Mouse (Mus musculus): Measurements from ENCODE around the gene Csrnp3. TPM values are rescaled to one million over a fixed set of nuclear protein-coding genes. Genes with fewer than 3 reads are reported as not detected.
"Not testable (repeated sequence)": the region's sequence is repeated elsewhere in the genome, so short reads cannot be mapped to it uniquely, and the experiment has no call there.

Csrnp3 gene
- total and polyA plus RNA-seq, 3 experiments: 2.2 to 2.5 (median 2.3) TPM

DNA sequence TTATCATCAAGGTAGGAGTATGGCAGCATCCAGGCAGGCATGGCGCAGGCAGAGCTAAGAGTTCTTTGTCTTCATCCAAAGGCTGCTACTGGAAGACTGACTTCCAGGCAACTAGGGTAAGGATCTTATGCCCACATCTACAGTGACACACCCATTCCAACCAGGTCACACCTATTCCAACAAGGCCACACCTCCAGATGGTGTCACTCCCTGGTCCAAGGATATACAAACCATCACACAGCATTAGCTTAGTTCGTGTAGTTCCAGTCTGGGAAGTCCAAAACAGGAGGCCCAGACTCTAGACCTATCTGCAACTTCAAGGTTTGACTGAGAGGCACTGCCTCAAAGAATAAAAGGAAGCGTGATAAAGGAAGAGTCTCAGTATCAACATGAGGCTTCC, 4.7 kb downstream of the Csrnp3 start:
- dilution Hi-C loops (cut with MboI; ENCODE audit: extremely low pct_ligation_motif_present, extremely low pct_unique_long_range_greater_than_20kb, low sequenced_read_pairs); H3K79me2 ChIP-seq (replicated peaks; ENCODE audit: control insufficient read depth, extremely low read depth, insufficient read depth, poor library complexity, severe bottlenecking); H3K4me3 ChIP-seq (replicated peaks in 1 of 3; ENCODE audit: low read depth in 2 of 3, low read length in 2 of 3, poor library complexity in 1 of 3); DNase-seq (ENCODE audit: extremely low read depth); H3K27me3 ChIP-seq (replicated peaks); H3K27ac ChIP-seq (ENCODE audit: insufficient read depth, low read depth); H3K9me3 ChIP-seq (replicated peaks; ENCODE audit: low read length); H3K4me1 ChIP-seq (ENCODE audit: control insufficient read depth in 1 of 2, insufficient read depth in 2 of 2); in situ Hi-C loops (cut with MboI; ENCODE audit: low pct_ligation_motif_present, low pct_unique_long_range_greater_than_20kb, low sequenced_read_pairs); H3K36me3 ChIP-seq (replicated peaks in 1 of 2; ENCODE audit: control insufficient read depth in 1 of 2, insufficient read depth in 1 of 2, low read length in 1 of 2); H3K9ac ChIP-seq (ENCODE audit: insufficient read depth, low read depth); H3K4me2 ChIP-seq (ENCODE audit: insufficient read depth, low read depth, poor library complexity, severe bottlenecking): not testable (repeated sequence)

DNA sequence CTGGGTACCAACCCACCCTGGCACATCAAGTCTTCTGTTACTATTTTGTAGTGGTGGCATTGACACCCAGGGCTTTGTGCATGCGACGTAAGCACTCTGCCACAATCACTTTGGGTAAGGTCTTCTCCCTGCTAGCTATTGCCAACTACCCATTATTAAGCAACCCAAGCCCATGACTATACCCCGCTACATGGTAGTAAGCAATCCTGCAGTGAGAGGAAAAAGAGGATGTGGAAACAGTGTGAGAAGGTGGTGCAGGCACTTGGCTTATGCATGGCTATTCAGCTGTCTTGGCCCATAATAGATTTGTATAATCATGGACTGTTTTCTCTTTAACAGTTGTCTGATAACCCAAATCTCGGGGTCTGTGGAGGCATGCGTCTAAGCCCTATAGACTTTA, 11.2 kb downstream of the Csrnp3 start:
- no peaks in the 10 kb centered on the region for H3K4me1 ChIP-seq (ENCODE audit: control insufficient read depth in 1 of 2, insufficient read depth in 2 of 2)
- no peaks in the 10 kb centered on the region for H3K27me3 ChIP-seq (replicated peaks)
- H3K36me3 ChIP-seq (replicated peaks in 1 of 2; ENCODE audit: control insufficient read depth in 1 of 2, insufficient read depth in 1 of 2, low read length in 1 of 2): no peaks in the 10 kb centered on the region
- H3K27ac ChIP-seq (ENCODE audit: insufficient read depth, low read depth): no peak overlapping the region
- no peak overlapping the region for H3K4me2 ChIP-seq (ENCODE audit: insufficient read depth, low read depth, poor library complexity, severe bottlenecking)
- H3K4me3 ChIP-seq (replicated peaks in 1 of 3; ENCODE audit: low read depth in 2 of 3, low read length in 2 of 3, poor library complexity in 1 of 3): no peak overlapping the region
- H3K9ac ChIP-seq (ENCODE audit: insufficient read depth, low read depth): no peak overlapping the region
- dilution Hi-C loops (cut with MboI; ENCODE audit: extremely low pct_ligation_motif_present, extremely low pct_unique_long_range_greater_than_20kb, low sequenced_read_pairs): no loop called here
- TF ChIP-seq NRF1 (IDR thresholded peaks at IDR 0.05; ENCODE audit: low read depth, low read length): no peak
- no peak for TF ChIP-seq IRF4 (IDR thresholded peaks at IDR 0.05; ENCODE audit: low read depth, low read length)
- no peak for TF ChIP-seq USF1 (IDR thresholded peaks at IDR 0.05; ENCODE audit: low read depth, low read length)
- no peak for TF ChIP-seq CTCF (conservative IDR thresholded peaks at IDR 0.05 in 1 of 2, IDR thresholded peaks at IDR 0.05 in 1 of 2; ENCODE audit: low read depth in 2 of 2, low read length in 2 of 2)
- no peak for TF ChIP-seq MYC (IDR thresholded peaks at IDR 0.05; ENCODE audit: low read depth, low read length)
- TF ChIP-seq POLR2AphosphoS2 (IDR thresholded peaks at IDR 0.05; ENCODE audit: low read depth, low read length): no peak
- TF ChIP-seq ELF1 (IDR thresholded peaks at IDR 0.05; ENCODE audit: low read depth, low read length): no peak
- no peak for TF ChIP-seq MEF2A (IDR thresholded peaks at IDR 0.05; ENCODE audit: borderline replicate concordance, low read depth, low read length)
- TF ChIP-seq EP300 (IDR thresholded peaks at IDR 0.05; ENCODE audit: low read length): no peak
- TF ChIP-seq MAFK (IDR thresholded peaks at IDR 0.05; ENCODE audit: insufficient replicate concordance, low read length): no peak
- no peak for TF ChIP-seq JUND (conservative IDR thresholded peaks at IDR 0.05; ENCODE audit: low read depth, low read length)
- H3K9me3 ChIP-seq (replicated peaks; ENCODE audit: low read length): peaks cover 10% of the 10 kb centered on the region
- no peak for DNase-seq (ENCODE audit: extremely low read depth)
- in situ Hi-C loops (cut with MboI; ENCODE audit: low pct_ligation_motif_present, low pct_unique_long_range_greater_than_20kb, low sequenced_read_pairs): no loop called here
- no peaks in the 10 kb centered on the region for H3K79me2 ChIP-seq (replicated peaks; ENCODE audit: control insufficient read depth, extremely low read depth, insufficient read depth, poor library complexity, severe bottlenecking)

DNA sequence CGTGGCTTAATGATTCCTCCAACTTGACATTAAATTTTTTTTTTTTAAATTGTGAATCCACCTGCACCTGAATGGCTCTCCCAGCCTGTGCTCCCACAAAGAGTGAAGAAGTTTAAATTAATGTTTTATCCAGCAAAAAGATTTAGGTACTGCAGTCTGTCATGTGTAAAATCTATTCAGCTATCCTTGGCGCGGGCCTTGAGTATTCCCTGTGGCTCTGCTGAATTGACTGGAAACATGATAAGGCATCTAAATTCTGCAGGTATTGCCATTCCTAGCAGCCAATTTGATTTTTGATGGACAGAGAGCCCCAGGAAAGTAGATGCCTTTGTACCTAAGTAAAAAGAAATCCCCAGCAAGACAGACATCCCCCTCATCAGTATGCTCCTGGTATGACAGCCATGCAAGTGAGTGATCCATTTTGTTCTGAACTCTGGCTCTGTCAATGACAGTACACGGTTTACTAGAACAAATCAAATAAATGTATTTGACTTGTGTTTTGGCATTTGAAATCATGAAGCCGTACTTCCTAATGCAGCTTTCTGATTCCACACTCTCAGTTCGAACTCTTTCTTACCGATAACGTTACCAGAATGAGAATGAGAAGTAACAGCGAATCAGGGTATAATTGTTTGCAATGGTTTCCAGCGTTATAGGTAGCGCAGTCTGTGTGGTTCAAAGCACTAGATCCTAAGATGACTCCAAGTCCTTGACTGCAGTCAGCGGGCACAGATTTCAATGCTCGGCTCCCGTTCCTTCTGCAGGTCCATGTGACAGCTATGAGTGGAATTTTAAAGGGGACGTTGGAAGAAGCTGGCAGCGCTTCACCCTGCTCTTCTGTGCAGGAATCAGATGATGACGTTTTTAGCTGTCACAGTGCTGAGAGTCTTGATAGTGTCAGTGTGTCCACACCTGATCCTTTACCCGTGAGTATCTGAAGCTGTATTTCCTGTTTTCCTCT, 14.5 kb downstream of the Csrnp3 start:
- no peak overlapping the region for H3K4me2 ChIP-seq (ENCODE audit: insufficient read depth, low read depth, poor library complexity, severe bottlenecking)
- H3K36me3 ChIP-seq (replicated peaks in 1 of 2; ENCODE audit: control insufficient read depth in 1 of 2, insufficient read depth in 1 of 2, low read length in 1 of 2): no peaks in the 10 kb centered on the region
- no peak overlapping the region for H3K4me3 ChIP-seq (replicated peaks in 1 of 3; ENCODE audit: low read depth in 2 of 3, low read length in 2 of 3, poor library complexity in 1 of 3)
- in situ Hi-C loops (cut with MboI; ENCODE audit: low pct_ligation_motif_present, low pct_unique_long_range_greater_than_20kb, low sequenced_read_pairs): no loop called here
- H3K27me3 ChIP-seq (replicated peaks): no peaks in the 10 kb centered on the region
- dilution Hi-C loops (cut with MboI; ENCODE audit: extremely low pct_ligation_motif_present, extremely low pct_unique_long_range_greater_than_20kb, low sequenced_read_pairs): no loop called here
- H3K79me2 ChIP-seq (replicated peaks; ENCODE audit: control insufficient read depth, extremely low read depth, insufficient read depth, poor library complexity, severe bottlenecking): no peaks in the 10 kb centered on the region
- TF ChIP-seq UBTF (IDR thresholded peaks at IDR 0.05; ENCODE audit: low read depth, low read length) (no peak), CTCF (conservative IDR thresholded peaks at IDR 0.05 in 1 of 2, IDR thresholded peaks at IDR 0.05 in 1 of 2; ENCODE audit: low read depth in 2 of 2, low read length in 2 of 2) (no peak), ZMIZ1 (IDR thresholded peaks at IDR 0.05; ENCODE audit: low read depth, low read length) (no peak), ETS1 (conservative IDR thresholded peaks at IDR 0.05; ENCODE audit: low read depth, low read length) (no peak), TCF12 (IDR thresholded peaks at IDR 0.05; ENCODE audit: low read depth, low read length) (no peak), MEF2A (IDR thresholded peaks at IDR 0.05; ENCODE audit: borderline replicate concordance, low read depth, low read length) (no peak), ZKSCAN1 (IDR thresholded peaks at IDR 0.05; ENCODE audit: borderline replicate concordance, low read depth, low read length) (no peak), USF1 (IDR thresholded peaks at IDR 0.05; ENCODE audit: low read depth, low read length) (no peak), GABPA (IDR thresholded peaks at IDR 0.05; ENCODE audit: insufficient replicate concordance, low read depth, low read length) (no peak), ZNF384 (IDR thresholded peaks at IDR 0.05; ENCODE audit: low read depth, low read length) (no peak)
- H3K9me3 ChIP-seq (replicated peaks; ENCODE audit: low read length): peaks cover 6% of the 10 kb centered on the region
- H3K4me1 ChIP-seq (ENCODE audit: control insufficient read depth in 1 of 2, insufficient read depth in 2 of 2): no peaks in the 10 kb centered on the region
- no peak overlapping the region for H3K9ac ChIP-seq (ENCODE audit: insufficient read depth, low read depth)
- no peak overlapping the region for H3K27ac ChIP-seq (ENCODE audit: insufficient read depth, low read depth)
- no peak for DNase-seq (ENCODE audit: extremely low read depth)

Measured in CH12.LX (cell line).